Mouse (Mus musculus) forelimb bud, embryonic 11.5 days (tissue): Measurements from ENCODE around the gene Slc41a1.

Experiments used
- DNase-seq: peaks from one replicate; pipeline ENCODE4 v3.0.0-alpha.2; 2012; ENCODE audit warnings: low read depth, low spot score

Slc41a1 gene

DNA sequence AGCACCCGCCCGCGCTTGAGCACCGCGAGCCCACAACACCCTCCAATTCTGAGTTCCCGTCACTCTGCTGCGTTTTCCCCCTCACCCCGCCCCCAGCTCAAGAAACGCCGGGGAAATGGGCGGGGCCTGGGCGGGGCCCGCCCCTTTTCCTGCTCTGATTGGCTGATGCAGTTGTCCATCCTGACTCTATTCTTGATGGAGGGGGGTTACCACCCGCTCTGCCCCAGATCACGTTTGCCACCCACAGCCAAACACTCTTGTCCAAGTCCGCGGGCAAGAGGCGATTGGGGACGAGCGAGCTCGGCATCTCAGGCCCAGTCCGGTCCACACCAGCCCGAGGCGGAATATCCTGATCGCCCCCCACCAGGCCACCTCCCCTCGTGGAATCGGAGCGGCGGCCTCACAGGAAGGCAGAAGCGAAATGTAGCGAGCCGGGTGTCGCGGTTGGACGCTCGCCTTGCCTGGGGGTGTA is 530 bp downstream of the Slc41a1 start:
- peak; percentile 96 for DNase-seq

DNA sequence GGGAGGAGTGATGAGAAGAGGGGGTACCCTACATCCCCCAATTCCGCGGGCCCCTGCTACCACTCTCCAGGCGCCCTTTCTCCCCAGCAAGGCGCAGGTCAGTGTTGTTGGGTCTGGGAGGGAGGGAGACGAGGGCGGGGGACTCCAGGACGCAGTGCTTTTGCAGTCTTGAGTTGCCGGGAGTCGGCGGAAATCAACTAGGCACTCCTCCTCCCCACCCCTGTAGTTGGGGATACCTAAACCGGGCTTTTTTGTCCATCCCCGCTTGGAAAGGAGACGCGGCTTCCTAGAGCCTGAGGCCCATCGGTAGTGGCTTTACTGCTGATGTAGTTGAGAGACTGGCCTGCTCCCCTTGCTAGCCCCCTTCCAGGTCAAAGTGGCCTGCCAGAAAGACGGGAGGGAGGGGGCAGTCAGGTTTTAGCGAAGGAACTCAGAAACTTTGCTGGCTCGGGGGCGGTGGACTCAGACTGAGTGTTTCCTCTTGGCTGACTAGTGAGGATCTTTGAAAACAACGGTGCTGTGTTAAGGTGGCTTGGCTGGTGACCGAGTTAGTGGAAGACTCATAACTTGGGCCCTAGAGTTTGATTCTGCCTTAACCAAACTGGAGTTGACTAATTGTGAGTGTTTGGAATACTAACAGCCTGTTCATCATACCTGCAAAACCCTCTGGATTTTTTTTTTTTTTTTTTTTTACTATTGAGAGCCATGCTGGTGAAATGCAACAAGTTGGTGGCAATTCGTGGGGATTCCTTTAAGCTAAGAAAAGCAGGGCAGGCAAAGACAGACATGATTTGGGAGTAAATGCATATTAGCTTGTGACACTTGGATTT is 1.2 kb downstream of the Slc41a1 start:
- peak; percentile 48 for DNase-seq

DNA sequence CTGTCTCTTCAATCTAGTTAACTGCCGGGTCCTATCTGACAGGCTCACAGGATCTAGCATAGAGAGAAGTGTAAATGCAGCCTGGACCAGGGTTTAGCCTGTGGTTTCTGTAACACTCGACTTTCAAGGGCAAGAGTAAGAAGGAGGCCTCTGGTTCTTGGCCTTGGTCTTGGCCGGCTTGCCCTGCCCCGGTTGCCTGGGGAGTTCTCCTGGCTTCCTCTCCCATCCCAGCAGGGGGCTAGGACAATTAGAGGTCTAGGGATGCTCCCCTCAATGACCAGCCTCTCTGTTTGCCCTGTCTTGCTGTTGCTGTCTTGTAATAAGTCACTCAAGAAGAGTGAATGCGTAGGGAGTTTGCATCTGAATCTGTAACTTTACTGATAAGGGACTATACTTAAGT is 2.0 kb downstream of the Slc41a1 start:
- DNase-seq = no peak

DNA sequence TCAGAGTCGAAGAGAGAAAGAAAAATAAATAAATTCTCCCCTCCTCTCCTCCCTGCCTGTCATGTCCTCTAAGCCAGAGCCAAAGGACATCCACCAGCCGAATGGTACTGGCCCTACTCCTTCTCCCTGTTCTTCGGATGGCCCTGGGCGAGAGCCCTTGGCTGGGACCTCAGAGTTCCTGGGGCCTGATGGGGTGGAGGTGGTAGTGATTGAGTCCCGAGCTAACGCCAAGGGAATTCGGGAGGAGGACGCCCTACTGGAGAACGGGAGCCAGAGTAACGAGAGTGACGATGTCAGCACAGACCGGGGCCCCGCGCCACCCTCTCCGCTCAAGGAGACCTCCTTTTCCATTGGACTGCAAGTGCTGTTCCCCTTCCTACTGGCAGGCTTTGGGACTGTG is 3.3 kb downstream of the Slc41a1 start:
- no peak for DNase-seq

DNA sequence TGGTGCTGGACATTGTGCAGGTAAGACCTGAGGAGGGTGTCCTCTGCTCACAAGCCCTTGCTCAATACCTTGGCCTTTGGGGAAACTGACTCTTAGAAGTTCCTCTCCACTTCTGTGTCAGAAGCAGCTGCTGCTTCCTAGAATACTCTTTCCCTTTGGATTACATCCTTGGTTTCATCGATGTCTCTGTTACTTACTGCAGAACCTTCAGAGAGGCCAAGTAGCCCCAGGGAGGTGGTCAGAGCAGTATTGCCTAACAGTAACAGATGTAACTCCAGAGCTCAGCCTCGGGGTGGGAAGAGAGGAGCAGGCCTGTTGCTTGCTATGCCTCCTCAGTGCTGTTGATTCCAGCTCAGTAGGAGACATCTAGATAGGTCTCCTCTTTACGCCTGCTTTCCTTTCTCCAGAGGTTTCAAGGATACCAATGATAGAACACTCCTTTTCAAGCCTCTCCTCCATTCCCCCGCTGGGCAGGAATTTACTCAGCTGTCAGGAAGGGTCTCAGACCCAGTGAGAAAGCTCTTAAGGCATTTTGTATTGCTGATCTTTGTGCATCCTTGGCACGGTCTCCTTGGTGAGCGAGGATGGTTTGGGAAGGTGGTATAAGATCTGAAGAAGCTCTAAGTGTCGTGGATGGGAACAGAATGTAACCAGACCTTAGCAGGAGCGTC is 3.8 kb downstream of the Slc41a1 start:
- DNase-seq = no peak

DNA sequence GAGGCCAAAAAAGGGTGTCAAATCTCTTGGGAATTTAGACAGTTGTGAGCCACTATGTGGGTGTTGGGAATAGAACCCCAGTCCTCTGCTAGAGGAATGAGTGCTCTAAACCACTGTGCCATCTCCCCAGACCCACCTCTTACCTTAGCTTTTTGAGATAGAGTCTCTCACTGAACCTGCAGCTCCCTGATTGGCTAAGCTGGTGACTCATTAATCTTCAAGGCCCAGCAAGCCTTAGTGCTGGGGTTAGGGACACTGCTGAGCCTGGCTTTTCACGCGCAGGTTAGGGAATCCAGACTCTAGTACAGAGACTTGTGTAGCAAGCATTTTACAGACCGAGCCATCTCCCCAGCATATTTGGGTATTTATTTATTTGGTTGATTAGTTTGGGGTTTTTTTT is 9.7 kb downstream of the Slc41a1 start:
- DNase-seq = no peak

DNA sequence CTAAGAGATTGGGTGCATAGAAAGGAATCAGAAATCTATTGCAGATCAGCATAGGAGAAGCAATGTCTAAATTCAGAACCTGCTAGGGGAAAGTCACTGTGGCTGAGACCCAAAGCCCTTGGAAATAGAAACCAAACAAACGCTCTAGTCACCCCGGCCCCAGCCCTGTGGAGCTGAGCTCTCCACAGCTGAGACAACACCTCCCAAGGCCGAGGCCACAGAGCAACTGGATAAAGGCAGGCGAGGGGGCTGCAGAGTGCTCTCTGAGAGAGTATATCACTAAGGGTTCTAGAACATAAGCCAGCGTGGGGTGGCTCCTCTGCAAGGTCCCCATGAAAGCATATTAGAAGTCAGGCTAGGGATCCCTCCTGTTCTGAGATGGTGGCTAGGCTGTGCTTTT is 11.2 kb downstream of the Slc41a1 start:
- no peak for DNase-seq

DNA sequence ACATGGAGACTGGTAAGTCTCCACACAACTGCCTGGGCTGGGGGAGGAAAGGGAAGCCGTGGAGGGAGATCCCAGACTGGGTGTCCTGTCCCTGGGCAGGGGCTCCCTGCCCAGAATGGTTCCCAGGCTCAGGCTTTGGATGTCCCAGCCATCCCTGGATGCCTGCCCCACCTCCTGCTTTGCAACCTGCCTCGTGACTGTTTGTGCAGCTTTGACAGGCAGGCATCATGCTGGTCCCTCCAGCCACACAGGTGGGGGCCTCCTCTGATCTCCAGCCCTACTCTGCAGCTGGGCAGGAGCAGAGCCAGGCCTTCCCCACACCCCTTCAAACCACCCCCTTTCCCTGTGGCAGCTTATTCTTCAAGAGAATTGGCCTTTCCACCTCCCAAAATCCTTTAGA is 12.0 kb downstream of the Slc41a1 start:
- no peak for DNase-seq

DNA sequence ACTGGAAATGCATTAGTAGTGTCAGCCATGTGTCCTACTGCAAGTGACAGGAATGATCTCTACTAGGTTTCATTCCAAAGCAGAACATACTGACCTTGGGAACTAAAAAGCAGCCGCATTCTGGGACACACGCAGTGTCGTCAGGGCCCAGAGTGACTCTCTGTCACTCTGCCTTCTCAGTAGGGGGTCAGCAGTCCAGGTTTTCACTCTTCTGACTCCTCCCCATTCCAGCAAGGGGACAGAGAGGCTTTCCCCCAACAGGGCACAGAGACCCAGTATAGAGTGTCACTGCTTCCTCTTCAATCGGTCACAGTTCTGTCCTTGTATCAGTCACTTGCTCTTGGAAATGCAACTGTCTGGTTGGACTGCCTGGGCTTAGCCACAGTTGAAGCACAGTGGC is 14.9 kb downstream of the Slc41a1 start:
- DNase-seq = no peak

DNA sequence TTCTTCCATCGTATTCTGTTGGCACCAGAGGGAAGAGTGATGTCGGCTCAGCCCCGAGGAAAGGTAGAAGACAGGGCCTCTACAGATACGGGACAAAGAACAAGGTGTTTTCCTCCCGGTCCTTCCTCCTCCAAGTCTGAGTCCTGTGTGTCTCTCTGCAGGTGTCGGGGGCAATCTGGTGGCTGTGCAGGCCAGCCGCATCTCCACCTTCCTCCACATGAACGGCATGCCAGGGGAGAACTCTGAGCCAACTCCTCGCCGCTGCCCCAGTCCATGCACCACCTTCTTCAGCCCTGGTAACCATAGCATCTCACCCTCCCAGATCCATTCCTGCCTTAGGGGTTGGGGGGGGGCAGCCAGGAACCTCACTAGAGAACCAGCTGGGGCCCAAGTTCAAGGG is 16.5 kb downstream of the Slc41a1 start:
- no peak for DNase-seq

DNA sequence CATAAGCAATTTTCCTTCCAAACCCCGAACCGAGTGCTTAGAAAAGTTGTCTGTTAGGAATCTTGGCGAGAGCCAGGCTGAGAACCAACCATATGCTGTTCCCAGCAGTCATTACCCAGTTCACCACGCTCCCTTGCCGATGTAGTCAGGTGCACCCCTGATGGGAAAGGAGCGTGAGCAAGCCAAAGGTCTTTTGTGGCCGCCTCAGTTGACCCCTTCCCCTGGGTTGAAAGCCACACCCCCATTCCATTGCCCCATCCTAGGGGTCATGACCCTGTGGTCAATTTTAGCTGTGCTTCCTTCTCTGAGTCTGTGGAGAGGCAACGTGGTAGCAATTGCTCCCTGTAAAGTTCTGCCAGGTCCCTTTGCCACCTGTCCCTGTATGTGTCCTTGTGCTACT is 17.6 kb downstream of the Slc41a1 start:
- no peak for DNase-seq

DNA sequence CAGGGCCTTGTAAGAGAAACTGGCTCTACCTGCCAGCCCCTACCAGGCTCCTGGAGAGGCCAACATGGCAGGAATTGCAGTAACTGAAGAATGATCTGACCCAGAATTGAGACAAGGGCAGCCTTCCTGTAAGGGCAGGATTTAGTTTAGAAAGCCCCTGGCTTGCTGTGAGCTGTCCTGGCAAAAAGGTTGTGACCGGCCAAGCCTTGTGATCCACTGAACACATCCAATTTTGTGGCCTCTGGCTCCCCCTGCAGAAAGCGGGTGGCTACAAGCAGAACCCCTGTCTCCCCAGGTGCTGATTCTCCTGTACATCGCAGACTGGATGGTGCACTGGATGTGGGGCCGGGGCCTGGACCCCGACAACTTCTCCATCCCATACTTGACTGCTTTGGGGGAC is 19.0 kb downstream of the Slc41a1 start:
- DNase-seq = no peak

DNA sequence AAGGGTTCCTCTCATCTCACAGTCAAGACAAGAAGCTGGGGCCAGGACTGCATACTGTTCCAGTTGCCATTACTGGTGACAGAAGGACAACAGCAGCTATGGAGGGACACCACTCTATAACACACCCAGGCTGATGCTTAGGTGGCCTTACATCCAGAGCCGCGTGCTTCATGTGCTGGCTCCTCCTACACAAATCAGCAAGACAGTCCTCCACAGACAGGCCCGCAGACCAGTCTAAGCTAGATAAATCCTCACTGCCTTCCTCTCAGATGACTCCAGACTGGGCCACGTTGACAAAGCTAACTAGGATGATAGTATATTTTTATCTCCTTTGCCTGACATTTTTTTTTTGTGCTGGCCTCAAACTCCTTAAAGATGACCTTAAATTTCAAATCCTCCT is 34.5 kb downstream of the Slc41a1 start:
- DNase-seq = no peak

DNA sequence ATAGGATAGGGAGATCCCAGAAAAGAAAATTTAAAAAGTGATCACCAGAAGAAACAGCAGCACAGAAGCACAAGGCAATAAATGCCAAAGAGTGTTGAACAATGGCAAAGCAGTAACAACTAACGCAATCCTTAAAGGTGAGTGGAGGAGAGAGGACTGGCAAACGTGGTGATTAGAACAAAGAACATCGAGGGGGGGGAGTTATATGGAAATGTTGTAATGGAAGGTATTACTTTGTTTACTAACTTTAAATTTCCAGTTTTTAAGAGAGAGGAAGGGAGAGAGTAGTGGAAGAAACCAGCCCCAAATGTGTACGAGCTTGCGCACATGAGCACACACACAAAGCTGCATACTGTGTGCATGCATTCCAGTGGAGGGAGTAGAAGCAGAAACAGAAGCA is 38.3 kb downstream of the Slc41a1 start:
- DNase-seq = no peak

DNA sequence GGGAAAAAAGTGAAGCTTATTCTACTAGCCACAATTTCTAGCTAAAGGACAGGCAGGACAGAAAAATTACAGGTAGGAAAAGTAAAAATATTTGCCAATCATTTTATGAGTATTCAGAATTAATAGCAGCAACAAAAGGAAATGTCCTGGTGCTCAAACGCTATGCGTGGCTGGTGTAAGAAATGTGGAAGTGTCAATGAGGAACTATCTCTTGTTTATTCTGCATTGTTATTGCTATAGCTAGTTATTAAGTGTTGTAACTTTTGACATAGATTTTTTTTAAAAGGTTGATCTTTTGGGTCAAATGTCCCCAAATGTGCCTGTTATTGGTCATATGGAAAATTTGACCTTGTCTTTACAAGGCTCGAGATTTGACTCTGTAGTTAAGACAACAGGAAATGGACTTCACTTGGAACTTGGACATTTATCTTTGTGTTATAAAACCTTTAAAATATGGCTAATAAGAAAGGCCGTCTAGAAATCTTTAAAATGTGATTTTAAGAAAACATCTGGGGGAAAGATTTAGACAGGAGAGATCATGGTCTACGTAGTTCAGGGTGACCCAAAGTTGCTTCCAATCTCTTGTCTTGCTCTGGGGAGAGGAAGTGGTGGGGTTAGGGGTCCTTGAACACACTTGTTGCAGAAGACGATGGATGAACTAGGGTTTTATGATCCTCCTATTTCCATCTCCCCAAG is 39.2 kb downstream of the Slc41a1 start:
- DNase-seq = no peak

DNA sequence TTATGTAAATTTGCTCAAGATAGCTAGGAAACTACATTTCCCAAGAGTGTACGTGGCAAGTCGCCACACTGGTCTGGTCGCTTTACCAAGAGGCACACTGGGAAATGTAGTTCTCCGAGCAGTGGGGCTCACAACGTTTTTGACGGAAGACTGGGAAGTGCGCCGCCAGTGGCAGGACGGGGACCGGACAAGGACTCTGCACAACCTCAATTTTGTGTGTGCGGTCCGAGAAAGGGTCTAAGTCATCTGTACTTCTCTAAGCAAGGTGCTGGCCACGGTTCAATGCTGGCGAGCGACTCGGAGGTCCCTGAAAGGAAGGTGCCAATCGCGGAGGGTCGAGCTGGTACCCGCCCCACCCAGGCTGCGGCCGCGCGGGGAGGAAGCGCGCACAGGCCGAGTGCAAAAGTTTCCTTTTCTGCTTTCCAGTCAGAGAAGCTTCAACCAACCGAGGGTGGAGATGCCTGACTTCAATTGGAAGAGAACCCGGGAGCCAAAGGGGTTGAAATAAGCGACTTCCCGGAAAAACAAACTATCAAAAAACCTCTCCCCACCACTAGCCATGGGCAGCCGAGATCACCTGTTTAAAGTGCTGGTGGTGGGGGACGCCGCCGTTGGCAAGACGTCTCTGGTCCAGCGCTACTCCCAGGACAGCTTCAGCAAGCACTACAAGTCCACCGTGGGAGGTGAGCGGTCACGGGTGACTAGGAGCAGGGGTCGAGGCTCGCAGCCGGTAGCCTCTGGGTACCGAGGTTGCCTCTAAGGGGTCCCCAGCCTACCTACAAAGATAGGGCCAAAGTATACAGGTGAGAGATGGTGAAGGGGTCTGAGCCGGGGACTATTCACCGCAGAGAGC is 40.0 kb downstream of the Slc41a1 start, which contains the start of gene Rab29:
Gene Rab29, plus strand, starts transcription at position 132 of the 853 bp plus-strand sequence.
- DNase-seq = peak; percentile 90

DNA sequence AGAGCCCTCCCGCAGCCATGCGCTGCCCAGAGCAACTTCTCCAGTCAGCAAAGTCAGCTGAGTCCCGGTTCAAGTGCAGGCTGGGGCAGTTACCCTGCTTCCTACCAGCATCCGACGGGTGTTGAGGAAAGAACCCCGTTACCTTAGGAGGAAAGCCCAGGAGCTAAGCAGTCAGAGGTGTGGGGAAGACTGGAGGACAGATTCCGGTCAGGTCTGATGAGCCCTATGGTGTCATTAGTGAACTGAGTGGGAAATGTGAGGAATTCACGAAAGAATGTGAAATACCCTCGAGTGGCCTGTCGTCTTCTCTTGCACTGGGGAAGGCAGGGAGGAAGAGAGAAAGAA is 40.6 kb downstream of the Slc41a1 start:
- no peak for DNase-seq

DNA sequence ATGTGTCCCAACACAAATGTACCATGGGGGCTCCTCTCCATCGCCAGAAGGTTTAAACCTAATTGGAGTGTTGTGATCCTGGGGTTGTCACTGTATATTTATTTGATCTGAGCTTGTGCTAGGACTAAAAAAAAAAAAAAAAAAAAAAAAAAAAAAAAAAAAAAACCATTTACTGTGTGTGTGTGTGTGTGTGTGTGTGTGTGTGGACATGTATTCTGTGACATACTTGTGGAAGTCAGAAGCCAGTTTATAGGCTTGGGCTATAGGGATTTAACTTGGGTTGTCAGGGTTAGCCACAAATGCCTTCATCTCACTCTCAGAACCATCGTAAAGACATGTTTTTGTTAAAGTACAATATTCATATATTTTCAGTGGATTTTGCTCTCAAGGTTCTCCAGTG is 42.3 kb downstream of the Slc41a1 start:
- DNase-seq = no peak

DNA sequence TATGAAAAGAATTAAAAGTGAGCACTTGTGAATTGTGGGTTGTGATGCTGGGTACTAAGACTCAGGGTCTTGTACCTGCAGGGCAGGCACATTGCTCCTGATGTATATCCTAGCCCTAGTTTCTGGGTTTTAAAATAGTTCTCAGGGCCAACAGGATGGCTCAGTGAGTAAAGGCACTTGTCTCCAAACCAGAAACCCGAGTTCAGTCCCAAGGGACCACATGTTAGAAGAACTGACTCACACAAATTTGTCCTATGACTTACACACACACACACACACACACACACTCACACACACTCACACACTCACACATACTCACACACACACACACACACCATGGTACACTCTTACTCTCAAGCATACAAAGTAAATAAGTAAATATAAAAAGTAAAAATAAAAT is 45.6 kb downstream of the Slc41a1 start:
- no peak for DNase-seq

DNA sequence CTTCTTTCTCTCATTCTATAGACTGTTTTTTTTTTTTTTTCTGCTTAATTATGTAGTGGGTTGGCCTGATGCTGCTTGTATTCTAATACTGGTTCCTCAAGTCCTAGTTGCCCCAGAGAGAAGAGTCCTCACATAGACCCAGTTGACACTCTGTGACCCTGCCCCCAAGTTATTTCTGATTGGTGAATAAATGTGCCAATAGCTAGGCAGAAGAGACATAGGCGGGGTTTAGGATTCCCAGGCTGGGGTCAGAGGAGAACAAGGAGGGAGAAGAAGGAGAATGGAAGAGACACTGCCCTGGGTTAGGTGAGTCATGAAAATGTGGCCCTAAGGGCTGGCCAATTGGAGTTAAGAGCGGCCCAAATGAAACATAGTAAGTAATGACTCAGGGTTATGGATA is 52.5 kb downstream of the Slc41a1 start:
- no peak for DNase-seq

DNA sequence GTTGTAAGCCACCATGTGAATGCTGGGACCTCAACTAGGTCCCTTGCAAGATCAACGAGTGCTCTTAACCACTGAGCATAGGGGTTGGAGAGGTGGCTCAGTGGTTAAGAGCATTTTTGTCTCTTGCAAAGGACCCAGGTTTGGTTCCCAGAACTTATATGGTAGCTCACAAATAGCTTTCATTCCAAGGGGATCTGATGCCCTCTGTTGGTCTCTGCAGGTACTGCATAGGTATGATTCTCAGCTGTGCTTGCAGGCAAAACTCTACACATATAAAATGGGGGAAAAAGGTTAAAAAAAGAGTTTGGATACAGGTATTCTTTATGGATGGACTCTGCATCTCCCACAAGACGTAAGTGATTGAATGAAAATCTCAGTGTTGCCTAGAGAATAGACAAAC is 55.5 kb downstream of the Slc41a1 start:
- peak; percentile 24 for DNase-seq

DNA sequence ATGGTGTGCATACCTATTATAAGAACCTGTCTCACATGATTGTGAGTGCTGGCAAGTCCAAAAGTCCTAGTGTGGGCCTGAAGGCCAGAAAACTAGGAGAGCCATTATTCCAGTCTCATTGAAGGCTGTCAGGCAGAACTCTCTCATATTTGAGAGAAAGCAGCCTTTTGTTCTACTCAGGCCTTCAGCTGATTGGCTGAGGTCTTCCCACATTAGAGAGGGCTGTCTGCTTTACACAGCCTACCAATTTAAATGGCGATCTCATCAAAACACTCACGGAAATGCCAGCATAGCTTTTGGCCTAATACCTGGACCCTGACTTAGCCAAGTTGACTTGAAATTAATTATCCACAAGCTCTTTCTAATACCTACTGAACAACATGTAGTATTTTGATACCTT is 58.9 kb downstream of the Slc41a1 start:
- DNase-seq = no peak
